Mouse (Mus musculus) megakaryocyte progenitor cell, adult 5-6 weeks (primary cell): ENCODE data around the gene Lamp1. TPM values are rescaled to one million over a fixed set of nuclear protein-coding genes. Genes with fewer than 3 reads are reported as not detected.

Experiments
- total RNA-seq, 2 experiments: library from RNA; stranded (forward) in 1 of 2; stranded (reverse) in 1 of 2; fragments of 157-497, 149-512 nt in 1 of 2; fragments of 200-1000 nt in 1 of 2; gene quantifications; 2 replicates each; pipeline versions ENCODE4 v1.2.3 to v1.2.4; 2015 to 2017

Gene Lamp1
- total RNA-seq, 2 experiments from 2014 or later = 209 to 273 TPM

Other genes with a start within 250 kb of the Lamp1 start
- gene F7, start 133.1 kb upstream of the Lamp1 start, total RNA-seq (2015) = 0.15 and 0.72 TPM in 2 replicates
- 0.44 and 0.79 TPM in 2 replicates for gene F7, start 133.1 kb upstream of the Lamp1 start, total RNA-seq (2017)
- gene F10, start 121.9 kb upstream of the Lamp1 start, total RNA-seq (2015) = 8.3 and 17.8 TPM in 2 replicates
- 21.9 and 28.2 TPM in 2 replicates for gene F10, start 121.9 kb upstream of the Lamp1 start, total RNA-seq (2017)
- not detected in 2 replicates for gene Proz, start 98.2 kb upstream of the Lamp1 start, total RNA-seq (2015)
- 0.04 TPM in 1 of 2 replicates, not detected in the other for gene Proz, start 98.2 kb upstream of the Lamp1 start, total RNA-seq (2017)
- 18.5 and 20.6 TPM in 2 replicates for gene Pcid2, start 53.7 kb upstream of the Lamp1 start, total RNA-seq (2015)
- gene Pcid2, start 53.7 kb upstream of the Lamp1 start, total RNA-seq (2017) = 16.5 and 17.1 TPM in 2 replicates
- gene Cul4a, start 53.5 kb upstream of the Lamp1 start, total RNA-seq (2015) = 84.2 and 89.0 TPM in 2 replicates
- gene Cul4a, start 53.5 kb upstream of the Lamp1 start, total RNA-seq (2017) = 78.0 and 102 TPM in 2 replicates
- gene Grtp1, start 41.5 kb downstream of the Lamp1 start, total RNA-seq (2015) = 0.71 and 1.0 TPM in 2 replicates
- gene Grtp1, start 41.5 kb downstream of the Lamp1 start, total RNA-seq (2017) = 0.08 and 0.37 TPM in 2 replicates
- not detected in 2 replicates for gene Adprhl1, start 95.0 kb downstream of the Lamp1 start, total RNA-seq (2015)
- gene Adprhl1, start 95.0 kb downstream of the Lamp1 start, total RNA-seq (2017) = not detected in 2 replicates
- gene Dcun1d2, start 129.0 kb downstream of the Lamp1 start, total RNA-seq (2015) = 13.2 and 16.8 TPM in 2 replicates
- 18.9 and 23.2 TPM in 2 replicates for gene Dcun1d2, start 129.0 kb downstream of the Lamp1 start, total RNA-seq (2017)
- 10.1 and 10.5 TPM in 2 replicates for gene Tmco3, start 129.0 kb downstream of the Lamp1 start, total RNA-seq (2015)
- gene Tmco3, start 129.0 kb downstream of the Lamp1 start, total RNA-seq (2017) = 9.5 and 13.0 TPM in 2 replicates
- gene Tfdp1, start 179.6 kb downstream of the Lamp1 start, total RNA-seq (2015) = 315 and 317 TPM in 2 replicates
- 229 and 230 TPM in 2 replicates for gene Tfdp1, start 179.6 kb downstream of the Lamp1 start, total RNA-seq (2017)
- 0.32 and 0.73 TPM in 2 replicates for gene Atp4b, start 237.7 kb downstream of the Lamp1 start, total RNA-seq (2015)
- gene Atp4b, start 237.7 kb downstream of the Lamp1 start, total RNA-seq (2017) = not detected in 2 replicates
- not detected in 2 replicates for gene Grk1, start 245.9 kb downstream of the Lamp1 start, total RNA-seq (2015)
- gene Grk1, start 245.9 kb downstream of the Lamp1 start, total RNA-seq (2017) = 0.07 TPM in 1 of 2 replicates, not detected in the other